Mouse (Mus musculus) ES-E14 (cell line): Measurements from ENCODE around the gene Sirt1. TPM values are rescaled to one million over a fixed set of nuclear protein-coding genes. Genes with fewer than 3 reads are reported as not detected.

Experiments used
- DNase-seq: peaks from one replicate; pipeline ENCODE4 v3.0.0-alpha.2; 2013; ENCODE audit warnings: low read depth, low spot score
- H3K27ac ChIP-seq: 2 replicates; pipeline ENCODE4 v1.5.1; 2012; ENCODE audit warnings: low read depth, mild to moderate bottlenecking, low read length, moderate library complexity, mixed read lengths; ENCODE audit not compliant: poor library complexity, insufficient read depth, severe bottlenecking
- H3K36me3 ChIP-seq: 2 replicates; pipeline ENCODE4 v1.6.1; 2012; ENCODE audit warnings: mild to moderate bottlenecking, low read length, moderate library complexity, mixed read lengths; ENCODE audit not compliant: control insufficient read depth, poor library complexity, insufficient read depth, severe bottlenecking
- H3K4me1 ChIP-seq, 2 experiments: fragments of 150-350 bp in 1 of 2; sonication (generic) in 1 of 2; 2 replicates each; pipeline ENCODE4 v1.6.1; 2012; ENCODE audit warnings: low read length in 2 of 2, mild to moderate bottlenecking in 1 of 2, mixed read lengths in 1 of 2; ENCODE audit not compliant: control insufficient read depth in 2 of 2, insufficient read depth in 2 of 2, poor library complexity in 1 of 2
- H3K4me3 ChIP-seq, 2 experiments: fragments of 150-350 bp in 1 of 2; sonication (generic) in 1 of 2; 2 replicates each; pipeline ENCODE4 v1.5.1; 2012; ENCODE audit warnings: low read length in 2 of 2, low read depth in 1 of 2, mild to moderate bottlenecking in 1 of 2, mixed read lengths in 1 of 2; ENCODE audit not compliant: insufficient read depth in 1 of 2, poor library complexity in 1 of 2, severe bottlenecking in 1 of 2
- H3K9ac ChIP-seq: 2 replicates; pipeline ENCODE4 v1.6.1; 2012; ENCODE audit warnings: low read depth, mild to moderate bottlenecking, low read length, mixed read lengths; ENCODE audit not compliant: poor library complexity, insufficient read depth, severe bottlenecking
- H3K9me3 ChIP-seq: fragments of 150-350 bp; sonication (generic); 2 replicates; pipeline ENCODE4 v1.6.1; 2012; ENCODE audit warnings: low read depth, mild to moderate bottlenecking, low read length; ENCODE audit not compliant: control insufficient read depth, insufficient read depth
- CHD2 ChIP-seq: IDR thresholded peaks from 2 replicates; pipeline ENCODE4 v1.6.1; 2014; ENCODE audit warnings: mild to moderate bottlenecking, low read depth, low read length, inconsistent platforms
- HCFC1 ChIP-seq: IDR thresholded peaks from 2 replicates; pipeline ENCODE4 v1.6.1; 2012; ENCODE audit warnings: low read length, inconsistent platforms, borderline replicate concordance; ENCODE audit not compliant: insufficient read depth
- MAFK ChIP-seq: IDR thresholded peaks from 2 replicates; pipeline ENCODE4 v1.6.1; 2014; ENCODE audit warnings: mild to moderate bottlenecking, low read depth, low read length, inconsistent platforms; ENCODE audit not compliant: insufficient read depth
- ZC3H11A ChIP-seq: IDR thresholded peaks from 2 replicates; pipeline ENCODE4 v1.6.1; 2012; ENCODE audit warnings: low read depth, mild to moderate bottlenecking, inconsistent platforms, low read length, borderline replicate concordance
- ZNF384 ChIP-seq: IDR thresholded peaks from 2 replicates; pipeline ENCODE4 v1.6.1; 2012; ENCODE audit warnings: low read depth, low read length, inconsistent platforms
- in situ Hi-C, 2 experiments: fragments of 600-800 bp; cut with MboI; formaldehyde crosslinking; loops; one replicate each; pipeline ENCODE4 v1.15.1; 2025; ENCODE audit warnings: low sequenced_read_pairs in 2 of 2, inconsistent platforms in 1 of 2; ENCODE audit not compliant: unreplicated experiment in 2 of 2
- total RNA-seq: library from RNA; depleted of rRNA; stranded (reverse); fragments of 300-350 nt; gene quantifications from 2 replicates; pipeline ENCODE4 v1.2.3, GENCODE M21; 2012

Gene Sirt1
- total RNA-seq, 1 experiment: 34.5 TPM

GRCm38 (mm10) chr10:63402731-63403504 is 21.4 kb upstream of the Sirt1 start:
- Histone ChIP-seq H3K36me3 (no peaks in the 10 kb centered on the region), H3K27ac (no peak overlapping the region), H3K9ac (no peak overlapping the region), H3K4me1 (no peaks in the 10 kb centered on the region), H3K4me3 (no peak overlapping the region), H3K9me3 (no peaks in the 10 kb centered on the region)
- no peak for DNase-seq
- TF ChIP-seq MAFK (no peak), CHD2 (no peak), HCFC1 (no peak), ZC3H11A (no peak), ZNF384 (no peak)
- in situ Hi-C loops: no loop called here

- no peak overlapping the region for H3K27ac ChIP-seq
- TF ChIP-seq MAFK (no peak), ZC3H11A (no peak), ZNF384 (no peak), CHD2 (no peak), HCFC1 (no peak)
- H3K36me3 ChIP-seq: no peaks in the 10 kb centered on the region
- in situ Hi-C loops: no loop called here
- no peak for DNase-seq
- no peak overlapping the region for H3K9ac ChIP-seq
- H3K9me3 ChIP-seq: no peaks in the 10 kb centered on the region
- no peaks in the 10 kb centered on the region for H3K4me1 ChIP-seq
- no peak overlapping the region for H3K4me3 ChIP-seq
Measured at GRCm38 (mm10) chr10:63396963-63397362, 15.5 kb upstream of the Sirt1 start.

GRCm38 (mm10) chr10:63388948-63389347 is 7.4 kb upstream of the Sirt1 start:
- in situ Hi-C loops: no loop called here

GRCm38 (mm10) chr10:63386991-63387390 is 5.5 kb upstream of the Sirt1 start:
- no peaks in the 10 kb centered on the region for H3K9me3 ChIP-seq
- no peak overlapping the region for H3K27ac ChIP-seq
- in situ Hi-C loops: no loop called here
- no peak overlapping the region for H3K9ac ChIP-seq
- peaks cover 0 to 3% of the 10 kb centered on the region in 2 experiments; a peak in 1 of 4 replicates for H3K4me1 ChIP-seq
- no peak for DNase-seq
- peak overlapping the region; percentile 62 to 92 for H3K4me3 ChIP-seq
- no peaks in the 10 kb centered on the region for H3K36me3 ChIP-seq
- TF ChIP-seq MAFK: no peak
- TF ChIP-seq ZC3H11A: no peak
- TF ChIP-seq CHD2: no peak
- TF ChIP-seq ZNF384: no peak
- no peak for TF ChIP-seq HCFC1

More at GRCm38 (mm10) chr10:63388948-63389347, 7.4 kb upstream of the Sirt1 start:
- Histone ChIP-seq H3K4me1 (0 out of 4 replicates have a peak, but pooled peaks cover 0 to 2% of the 10 kb centered on the region in 2 experiments), H3K9me3 (no peaks in the 10 kb centered on the region), H3K36me3 (no peaks in the 10 kb centered on the region), H3K27ac (no peak overlapping the region), H3K9ac (no peak overlapping the region), H3K4me3 (no peak overlapping the region)
- DNase-seq: no peak
- TF ChIP-seq ZC3H11A: no peak
- no peak for TF ChIP-seq HCFC1
- no peak for TF ChIP-seq ZNF384
- TF ChIP-seq CHD2: no peak
- no peak for TF ChIP-seq MAFK
